Comparison of ENCODE assay signal across 34 mouse cellular contexts in the genomic region with DNA sequence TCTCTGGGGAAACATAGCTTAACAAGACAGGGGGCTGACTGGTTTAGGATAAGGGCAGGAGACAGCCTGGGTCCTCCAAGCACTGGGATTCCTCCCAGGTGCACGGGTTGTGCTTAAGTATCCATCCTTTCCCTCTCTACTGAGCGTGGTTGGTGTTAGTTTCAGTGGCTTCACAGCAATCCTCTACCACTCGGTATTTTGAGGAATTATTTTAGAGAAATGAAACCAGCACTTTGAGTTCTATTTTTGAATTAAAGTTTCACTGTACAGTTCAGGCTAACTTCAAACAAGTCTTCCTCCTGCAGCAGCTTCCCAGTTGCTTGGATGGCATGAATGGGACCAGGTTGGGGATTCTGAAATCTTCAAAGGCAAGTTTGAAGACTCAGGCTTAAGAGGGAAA. TPM values are rescaled to one million over a fixed set of nuclear protein-coding genes. Genes with fewer than 3 reads are reported as not detected.
DNase-seq lines count a peak whose midpoint lies in the region; ATAC-seq and TF ChIP-seq lines count a peak whose summit lies in the region.
"Had no signal": no experiment of that assay in that cellular context is flagged by ENCODE, and none has a peak within 500 bp of the region (broad histone marks: within the 10 kb centered on the region; RNA-seq: fewer than 3 reads in every experiment).

No protein-coding gene starts in this region.

- H3K27me3 ChIP-seq in limb, embryonic 11.5 days (ENCODE audit: control insufficient read depth, insufficient read depth, low read length): no peaks in the 10 kb centered on the region
- no peaks in the 10 kb centered on the region for H3K27me3 ChIP-seq in limb, embryonic 10.5 days (ENCODE audit: low read depth, poor library complexity, severe bottlenecking)
- H3K27me3 ChIP-seq in liver, postnatal 0 days (ENCODE audit: insufficient read depth, low read length): no peaks in the 10 kb centered on the region
- no peaks in the 10 kb centered on the region for H3K27me3 ChIP-seq in lung, postnatal 0 days (replicated peaks; ENCODE audit: insufficient read depth, low read length)
- H3K27me3 ChIP-seq in forebrain, postnatal 0 days (ENCODE audit: insufficient read depth, low read length): no peaks in the 10 kb centered on the region
- H3K27me3 ChIP-seq: embryonic facial prominence, embryonic 12.5 days; forebrain, embryonic 15.5 days; hindbrain, embryonic 12.5 days; limb, embryonic 12.5 days; lung, embryonic 15.5 days; stomach, embryonic 15.5 days had no signal

- 83% methylated on average over 3 of the region's 3 CpGs for WGBS in limb, embryonic 11.5 days
- 86% methylated on average over 3 of the region's 3 CpGs for WGBS in limb, embryonic 10.5 days
- WGBS in bone marrow, adult 2 months: 24% methylated on average over 3 of the region's 3 CpGs
- 66% methylated on average over 3 of the region's 3 CpGs for WGBS in liver, postnatal 0 days (ENCODE audit: insufficient replicate concordance)
- 71% methylated on average over 3 of the region's 3 CpGs for WGBS in lung, postnatal 0 days
- 83% methylated on average over 3 of the region's 3 CpGs for WGBS in forebrain, postnatal 0 days

- TF ChIP-seq CTCF in bone marrow, adult 2 months (IDR thresholded peaks at IDR 0.05; ENCODE audit: control insufficient read depth, insufficient read depth, low read length): no peak
- no peak for TF ChIP-seq CTCF in liver, postnatal 0 days (IDR thresholded peaks at IDR 0.05; ENCODE audit: low read depth)
- TF ChIP-seq CTCF in lung, postnatal 0 days (IDR thresholded peaks at IDR 0.05): no peak
- TF ChIP-seq CTCF in forebrain, postnatal 0 days (IDR thresholded peaks at IDR 0.05; ENCODE audit: low read depth): no peak

- no peak overlapping the region for H3K4me3 ChIP-seq in limb, embryonic 11.5 days (ENCODE audit: low read depth, low read length)
- no peak overlapping the region for H3K4me3 ChIP-seq in limb, embryonic 10.5 days
- no peak overlapping the region for H3K4me3 ChIP-seq in bone marrow, adult 2 months (replicated peaks; ENCODE audit: control insufficient read depth, low read depth, low read length)
- no peak overlapping the region for H3K4me3 ChIP-seq in liver, postnatal 0 days (ENCODE audit: low read depth, low read length)
- H3K4me3 ChIP-seq in lung, postnatal 0 days (ENCODE audit: low read depth, low read length): no peak overlapping the region
- no peak overlapping the region for H3K4me3 ChIP-seq in forebrain, postnatal 0 days (ENCODE audit: low read depth, low read length)
- H3K4me3 ChIP-seq: embryonic facial prominence, embryonic 12.5 days; forebrain, embryonic 10.5 days; forebrain, embryonic 15.5 days; gastrocnemius, adult 2 months; hindbrain, embryonic 12.5 days; limb, embryonic 12.5 days; lung, embryonic 15.5 days; stomach, embryonic 15.5 days had no signal

- H3K4me1 ChIP-seq in limb, embryonic 11.5 days (ENCODE audit: control insufficient read depth, insufficient read depth, low read length): peaks cover 13% of the 10 kb centered on the region; the same call in 1 of the 2 replicates
- peaks cover 25% of the 10 kb centered on the region for H3K4me1 ChIP-seq in limb, embryonic 10.5 days
- H3K4me1 ChIP-seq in bone marrow, adult 2 months (ENCODE audit: control insufficient read depth, insufficient read depth, low read length): peaks cover 11% of the 10 kb centered on the region
- H3K4me1 ChIP-seq in liver, postnatal 0 days (ENCODE audit: insufficient read depth): peaks cover 28% of the 10 kb centered on the region
- H3K4me1 ChIP-seq in lung, postnatal 0 days (ENCODE audit: insufficient read depth, low read depth, low read length): peaks cover 10% of the 10 kb centered on the region; the same call in 1 of the 2 replicates
- H3K4me1 ChIP-seq in forebrain, postnatal 0 days (ENCODE audit: insufficient read depth): peaks cover 12% of the 10 kb centered on the region; the same call in 1 of the 2 replicates

- DNase-seq in limb, embryonic 11.5 days (ENCODE audit: low spot score): no peak
- no peak for DNase-seq in limb, embryonic 10.5 days (ENCODE audit: low spot score)
- DNase-seq in A20 (ENCODE audit: low read depth, low spot score): peak; percentile 55
- DNase-seq in liver, postnatal 0 days: no peak
- DNase-seq in lung, postnatal 0 days (ENCODE audit: low spot score): no peak
- DNase-seq in forebrain, postnatal 0 days: no peak
- no peak for DNase-seq in layer of hippocampus, postnatal 14 days (ENCODE audit: low spot score in 2 of 2)
- DNase-seq: adrenal gland, adult 2 months; adrenal gland, postnatal 36 days; cerebellum, adult 11 months; cerebellum, adult 9-10 months; cerebellum, postnatal 36 days; gastrocnemius, adult 2 months; gastrocnemius, postnatal 36 days; heart, postnatal 14 days; kidney, adult 9 months; kidney, postnatal 10 days; lung, postnatal 36 days; midbrain, embryonic 14.5 days; right cerebral cortex, postnatal 25 days; thymus, adult 2 months; thymus, postnatal 36 days had no signal

- no peak overlapping the region for H3K27ac ChIP-seq in limb, embryonic 11.5 days (replicated peaks; ENCODE audit: low read depth, low read length)
- no peak overlapping the region for H3K27ac ChIP-seq in limb, embryonic 10.5 days
- peak overlapping the region; percentile 55; the same call in 1 of the 2 replicates for H3K27ac ChIP-seq in bone marrow, adult 2 months (ENCODE audit: control insufficient read depth, insufficient read depth, low read depth, low read length, poor library complexity)
- H3K27ac ChIP-seq in liver, postnatal 0 days (ENCODE audit: low read depth): peak overlapping the region; percentile 49; the same call in 1 of the 2 replicates
- no peak overlapping the region for H3K27ac ChIP-seq in lung, postnatal 0 days (ENCODE audit: low read length)
- H3K27ac ChIP-seq in forebrain, postnatal 0 days (ENCODE audit: low read depth, low read length): no peak overlapping the region
- H3K27ac ChIP-seq: embryonic facial prominence, embryonic 12.5 days; forebrain, embryonic 10.5 days; forebrain, embryonic 15.5 days; gastrocnemius, adult 2 months; hindbrain, embryonic 12.5 days; hindbrain, postnatal 0 days; limb, embryonic 12.5 days; liver, embryonic 14.5 days; lung, embryonic 15.5 days had no signal

- peaks cover 16% of the 10 kb centered on the region for H3K36me3 ChIP-seq in limb, embryonic 11.5 days (ENCODE audit: control insufficient read depth, insufficient read depth, low read length)
- peaks cover 81% of the 10 kb centered on the region for H3K36me3 ChIP-seq in limb, embryonic 10.5 days
- H3K36me3 ChIP-seq in liver, postnatal 0 days (replicated peaks; ENCODE audit: insufficient read depth, low read length): peaks cover 42% of the 10 kb centered on the region
- peaks cover 19% of the 10 kb centered on the region for H3K36me3 ChIP-seq in lung, postnatal 0 days (ENCODE audit: insufficient read depth, low read length)
- H3K36me3 ChIP-seq in forebrain, postnatal 0 days (ENCODE audit: insufficient read depth): peaks cover 39% of the 10 kb centered on the region

- no peaks in the 10 kb centered on the region for H3K9me3 ChIP-seq in limb, embryonic 11.5 days (ENCODE audit: control insufficient read depth, low read length)
- H3K9me3 ChIP-seq in limb, embryonic 10.5 days (replicated peaks): no peaks in the 10 kb centered on the region
- H3K9me3 ChIP-seq in liver, postnatal 0 days (ENCODE audit: low read length): no peaks in the 10 kb centered on the region
- no peaks in the 10 kb centered on the region for H3K9me3 ChIP-seq in lung, postnatal 0 days (ENCODE audit: low read length)
- H3K9me3 ChIP-seq in forebrain, postnatal 0 days (ENCODE audit: low read length): no peaks in the 10 kb centered on the region
- H3K9me3 ChIP-seq: embryonic facial prominence, embryonic 12.5 days; forebrain, embryonic 10.5 days; forebrain, embryonic 15.5 days; hindbrain, embryonic 12.5 days; limb, embryonic 12.5 days; lung, embryonic 15.5 days; stomach, embryonic 15.5 days had no signal

- TF ChIP-seq EP300 in liver, postnatal 0 days (IDR thresholded peaks at IDR 0.05; ENCODE audit: low read depth): no peak
- TF ChIP-seq EP300 in lung, postnatal 0 days (IDR thresholded peaks at IDR 0.05): no peak

- no peak for ATAC-seq in limb, embryonic 11.5 days (ENCODE audit: insufficient number of reproducible peaks, low FRiP score, low TSS enrichment, low read depth)
- no peak for ATAC-seq in liver, postnatal 0 days
- no peak for ATAC-seq in lung, postnatal 0 days
- no peak for ATAC-seq in forebrain, postnatal 0 days
- ATAC-seq: activated CD4-positive, CD25-positive, alpha-beta regulatory T cell, adult 4 months; forebrain, embryonic 15.5 days; hindbrain, postnatal 0 days; intestine, embryonic 16.5 days had no signal

- H3K4me2 ChIP-seq in limb, embryonic 11.5 days (ENCODE audit: low read depth, severe bottlenecking): no peak overlapping the region
- peak overlapping the region; percentile 28 for H3K4me2 ChIP-seq in liver, postnatal 0 days (ENCODE audit: low read depth, low read length)
- no peak overlapping the region for H3K4me2 ChIP-seq in lung, postnatal 0 days (replicated peaks; ENCODE audit: low read depth, low read length)
- no peak overlapping the region for H3K4me2 ChIP-seq in forebrain, postnatal 0 days (ENCODE audit: low read depth)
- H3K4me2 ChIP-seq: embryonic facial prominence, embryonic 12.5 days; forebrain, embryonic 15.5 days; hindbrain, embryonic 12.5 days; limb, embryonic 12.5 days; lung, embryonic 15.5 days; stomach, embryonic 15.5 days had no signal

- peak overlapping the region; percentile 4; the same call in 1 of the 2 replicates for H3K9ac ChIP-seq in limb, embryonic 11.5 days (ENCODE audit: low read length)
- H3K9ac ChIP-seq in liver, postnatal 0 days (replicated peaks): no peak overlapping the region
- no peak overlapping the region for H3K9ac ChIP-seq in lung, postnatal 0 days (replicated peaks; ENCODE audit: low read depth)
- H3K9ac ChIP-seq in forebrain, postnatal 0 days: no peak overlapping the region
- H3K9ac ChIP-seq: embryonic facial prominence, embryonic 12.5 days; forebrain, embryonic 15.5 days; hindbrain, embryonic 12.5 days; limb, embryonic 12.5 days; liver, embryonic 14.5 days; lung, embryonic 15.5 days; stomach, embryonic 15.5 days had no signal

- no peak for TF ChIP-seq POLR2A in bone marrow, adult 2 months (IDR thresholded peaks at IDR 0.05; ENCODE audit: borderline replicate concordance, control insufficient read depth, low read depth, low read length)

RNA-seq across cellular contexts. Expression of gene Prelid1, which starts 1.9 kb away (rescaled TPM):
- 416 and 451 TPM in 2 replicates for polyA plus RNA-seq in limb, embryonic 11.5 days (2014; fragmentation: Nextera tagmentation; extraction: Ambion mirVana)
- 472 and 529 TPM in 2 replicates for polyA plus RNA-seq in limb, embryonic 10.5 days (2016; fragmentation: Nextera tagmentation; extraction: Ambion mirVana)
- 74.2 and 109 TPM in 2 replicates for polyA plus RNA-seq in bone marrow, adult 2 months (2011; ENCODE audit: insufficient read depth, insufficient read length, low replicate concordance, missing spikeins)
- 196 and 213 TPM in 2 replicates for polyA plus RNA-seq in liver, postnatal 0 days (2015; fragmentation: Nextera tagmentation; extraction: Ambion mirVana)
- polyA plus RNA-seq in lung, postnatal 0 days (2015; fragmentation: Nextera tagmentation; extraction: Ambion mirVana): 283 and 307 TPM in 2 replicates
- 159 and 187 TPM in 2 replicates for total RNA-seq in forebrain, postnatal 0 days (2014; rRNA removed)
- 313 and 316 TPM in 2 replicates for polyA plus RNA-seq in forebrain, postnatal 0 days (2015; fragmentation: Nextera tagmentation; extraction: Ambion mirVana)
- total RNA-seq in layer of hippocampus, postnatal 14 days (2021): 100 to 1,000 TPM; 153 to 157 TPM

RNA-seq across cellular contexts. Expression of gene Rab24, which starts 3.4 kb away (rescaled TPM):
- polyA plus RNA-seq in limb, embryonic 11.5 days (2014; fragmentation: Nextera tagmentation; extraction: Ambion mirVana): 90.6 and 97.4 TPM in 2 replicates
- 79.0 and 85.8 TPM in 2 replicates for polyA plus RNA-seq in limb, embryonic 10.5 days (2016; fragmentation: Nextera tagmentation; extraction: Ambion mirVana)
- 119 and 194 TPM in 2 replicates for polyA plus RNA-seq in bone marrow, adult 2 months (2011; ENCODE audit: insufficient read depth, insufficient read length, low replicate concordance, missing spikeins)
- polyA plus RNA-seq in liver, postnatal 0 days (2015; fragmentation: Nextera tagmentation; extraction: Ambion mirVana): 38.7 and 39.6 TPM in 2 replicates
- polyA plus RNA-seq in lung, postnatal 0 days (2015; fragmentation: Nextera tagmentation; extraction: Ambion mirVana): 60.4 and 69.9 TPM in 2 replicates
- total RNA-seq in forebrain, postnatal 0 days (2014; rRNA removed): 67.3 and 77.4 TPM in 2 replicates
- polyA plus RNA-seq in forebrain, postnatal 0 days (2015; fragmentation: Nextera tagmentation; extraction: Ambion mirVana): 92.3 and 99.4 TPM in 2 replicates
- total RNA-seq in layer of hippocampus, postnatal 14 days (2021): 10 to 100 TPM; 74.3 to 77.8 TPM

RNA-seq across cellular contexts. Expression of gene Mxd3, which starts 11.3 kb away (rescaled TPM):
- 23.7 and 28.9 TPM in 2 replicates for polyA plus RNA-seq in limb, embryonic 11.5 days (2014; fragmentation: Nextera tagmentation; extraction: Ambion mirVana)
- 15.8 and 27.5 TPM in 2 replicates for polyA plus RNA-seq in limb, embryonic 10.5 days (2016; fragmentation: Nextera tagmentation; extraction: Ambion mirVana)
- 46.2 and 59.0 TPM in 2 replicates for polyA plus RNA-seq in bone marrow, adult 2 months (2011; ENCODE audit: insufficient read depth, insufficient read length, low replicate concordance, missing spikeins)
- polyA plus RNA-seq in liver, postnatal 0 days (2015; fragmentation: Nextera tagmentation; extraction: Ambion mirVana): 14.0 and 15.9 TPM in 2 replicates
- 3.1 and 5.0 TPM in 2 replicates for polyA plus RNA-seq in lung, postnatal 0 days (2015; fragmentation: Nextera tagmentation; extraction: Ambion mirVana)
- 10.1 and 10.5 TPM in 2 replicates for total RNA-seq in forebrain, postnatal 0 days (2014; rRNA removed)
- 7.3 and 9.4 TPM in 2 replicates for polyA plus RNA-seq in forebrain, postnatal 0 days (2015; fragmentation: Nextera tagmentation; extraction: Ambion mirVana)
- total RNA-seq in layer of hippocampus, postnatal 14 days (2021): 1 to 10 TPM; 1.5 to 3.4 TPM
- total RNA-seq: gastrocnemius, adult 2 months had no signal

RNA-seq across cellular contexts. Expression of gene Lman2, which starts 44.2 kb away (rescaled TPM):
- 85.3 and 88.7 TPM in 2 replicates for polyA plus RNA-seq in limb, embryonic 11.5 days (2014; fragmentation: Nextera tagmentation; extraction: Ambion mirVana)
- 112 and 113 TPM in 2 replicates for polyA plus RNA-seq in limb, embryonic 10.5 days (2016; fragmentation: Nextera tagmentation; extraction: Ambion mirVana)
- 31.3 and 50.1 TPM in 2 replicates for polyA plus RNA-seq in bone marrow, adult 2 months (2011; ENCODE audit: insufficient read depth, insufficient read length, low replicate concordance, missing spikeins)
- polyA plus RNA-seq in liver, postnatal 0 days (2015; fragmentation: Nextera tagmentation; extraction: Ambion mirVana): 50.5 and 56.0 TPM in 2 replicates
- 63.6 and 66.5 TPM in 2 replicates for polyA plus RNA-seq in lung, postnatal 0 days (2015; fragmentation: Nextera tagmentation; extraction: Ambion mirVana)
- 55.2 and 62.6 TPM in 2 replicates for total RNA-seq in forebrain, postnatal 0 days (2014; rRNA removed)
- 32.8 TPM in 2 replicates for polyA plus RNA-seq in forebrain, postnatal 0 days (2015; fragmentation: Nextera tagmentation; extraction: Ambion mirVana)
- 10 to 100 TPM; 52.4 to 53.9 TPM for total RNA-seq in layer of hippocampus, postnatal 14 days (2021)

RNA-seq across cellular contexts. Expression of gene Rgs14, which starts 51.2 kb away (rescaled TPM):
- polyA plus RNA-seq in limb, embryonic 11.5 days (2014; fragmentation: Nextera tagmentation; extraction: Ambion mirVana): 0.57 and 0.97 TPM in 2 replicates
- 0.70 and 1.1 TPM in 2 replicates for polyA plus RNA-seq in limb, embryonic 10.5 days (2016; fragmentation: Nextera tagmentation; extraction: Ambion mirVana)
- polyA plus RNA-seq in bone marrow, adult 2 months (2011; ENCODE audit: insufficient read depth, insufficient read length, low replicate concordance, missing spikeins): 20.6 and 51.6 TPM in 2 replicates
- polyA plus RNA-seq in liver, postnatal 0 days (2015; fragmentation: Nextera tagmentation; extraction: Ambion mirVana): 2.8 and 3.1 TPM in 2 replicates
- polyA plus RNA-seq in lung, postnatal 0 days (2015; fragmentation: Nextera tagmentation; extraction: Ambion mirVana): 2.7 and 2.8 TPM in 2 replicates
- 4.0 and 4.4 TPM in 2 replicates for total RNA-seq in forebrain, postnatal 0 days (2014; rRNA removed)
- polyA plus RNA-seq in forebrain, postnatal 0 days (2015; fragmentation: Nextera tagmentation; extraction: Ambion mirVana): 2.5 and 3.9 TPM in 2 replicates
- 10 to 100 TPM; 58.6 to 63.4 TPM for total RNA-seq in layer of hippocampus, postnatal 14 days (2021)

Comparison
In these comparisons a context has a peak if more than half of its experiments do, and no peak if none do; other contexts are left out.
1. H3K27ac ChIP-seq: peak in bone marrow, adult 2 months (single experiment) and liver, postnatal 0 days (single experiment); none in limb, embryonic 11.5 days (single experiment), limb, embryonic 10.5 days (single experiment), lung, postnatal 0 days (single experiment) and forebrain, postnatal 0 days (single experiment).